Mouse (Mus musculus) brown adipose tissue, adult 24 weeks (tissue): ENCODE measurements around the gene Utp15. TPM values are rescaled to one million over a fixed set of nuclear protein-coding genes. Genes with fewer than 3 reads are reported as not detected.

ENCODE experiments used
- H3K27ac ChIP-seq: fragments of 200-500 bp; replicated peaks from 2 replicates; pipeline ENCODE4 v1.5.1; 2012; ENCODE audit warnings: low read depth, mild to moderate bottlenecking, low read length
- H3K4me1 ChIP-seq: fragments of 200-500 bp; 2 replicates; pipeline ENCODE4 v1.6.1; 2012; ENCODE audit warnings: low read length, mixed read lengths; ENCODE audit not compliant: control insufficient read depth, insufficient read depth, insufficient read length
- H3K4me3 ChIP-seq: fragments of 200-500 bp; 2 replicates; pipeline ENCODE4 v1.5.1; 2012; ENCODE audit warnings: low read depth, mild to moderate bottlenecking, low read length, moderate library complexity; ENCODE audit not compliant: insufficient read depth
- polyA plus RNA-seq: library from polyadenylated mRNA; stranded (reverse); fragments of >200 nt; gene quantifications from 2 replicates; pipeline ENCODE4 v1.2.4, GENCODE M21; 2012; ENCODE audit not compliant: missing spikeins, insufficient read depth, insufficient read length

Gene Utp15
- polyA plus RNA-seq, 1 experiment, result 3.4 TPM

DNA sequence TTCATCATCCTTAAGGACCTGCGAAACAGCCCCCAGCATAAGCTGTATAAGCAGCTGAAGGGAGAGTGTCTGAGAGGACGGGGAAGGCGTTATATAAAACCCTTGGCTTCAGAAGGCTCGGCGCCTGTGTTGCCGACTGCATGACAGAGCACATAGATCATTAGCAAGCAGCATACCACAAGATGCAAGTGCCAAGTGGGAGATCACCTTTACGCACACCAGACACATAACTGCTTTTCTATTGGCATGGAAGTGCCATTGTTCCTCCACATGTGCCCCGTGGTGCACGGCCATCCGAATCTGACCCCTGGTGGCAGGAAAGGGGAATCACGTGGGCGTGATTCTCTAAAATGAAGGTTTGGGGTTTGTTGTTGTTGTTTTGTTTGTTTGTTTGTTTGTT is 40.0 kb downstream of the Utp15 start:
- Histone ChIP-seq H3K27ac (no peak overlapping the region), H3K4me3 (no peak overlapping the region), H3K4me1 (no peaks in the 10 kb centered on the region)

DNA sequence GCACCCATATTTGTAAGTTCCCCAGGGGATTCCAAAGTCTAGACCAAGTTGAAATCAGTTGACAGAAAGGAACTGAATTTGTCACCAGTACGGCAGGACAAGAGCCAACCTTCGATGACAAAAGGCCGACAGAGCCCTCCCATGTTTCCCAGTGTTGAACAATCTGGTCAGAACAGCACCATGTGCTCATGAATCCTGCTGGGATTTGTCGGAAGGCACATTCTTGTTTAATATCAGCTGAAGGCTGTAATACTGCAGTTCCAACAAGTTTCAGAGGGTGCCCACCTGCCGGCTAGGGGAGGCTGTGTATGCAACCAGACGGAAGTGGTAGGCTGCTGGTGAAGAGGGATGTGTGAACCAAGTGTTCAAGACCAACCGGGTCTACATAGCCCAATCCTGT is 52.7 kb downstream of the Utp15 start:
- Histone ChIP-seq H3K27ac (no peak overlapping the region), H3K4me1 (no peaks in the 10 kb centered on the region), H3K4me3 (no peak overlapping the region)

DNA sequence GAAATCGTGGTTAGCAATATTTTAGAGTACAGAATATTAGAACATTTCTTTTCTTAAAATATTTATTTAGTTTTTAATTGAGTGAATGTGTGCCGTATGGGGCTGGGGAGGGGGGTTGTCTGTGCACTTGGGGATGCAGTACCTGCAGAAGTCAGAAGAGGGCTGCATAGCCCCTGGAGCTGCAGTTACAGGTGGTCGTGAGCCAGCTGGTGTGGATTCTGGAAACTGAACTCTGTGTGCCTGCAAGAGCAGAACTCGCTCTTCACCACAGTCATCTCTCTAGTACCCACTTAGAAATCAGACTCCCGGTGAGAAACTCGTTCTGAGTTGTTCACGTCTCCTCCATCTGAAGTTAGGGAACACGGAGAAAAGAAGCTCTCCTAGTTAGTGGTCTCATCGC is 54.0 kb downstream of the Utp15 start:
- H3K4me1 ChIP-seq, result no peaks in the 10 kb centered on the region
- H3K27ac ChIP-seq, result no peak overlapping the region
- H3K4me3 ChIP-seq, result no peak overlapping the region

DNA sequence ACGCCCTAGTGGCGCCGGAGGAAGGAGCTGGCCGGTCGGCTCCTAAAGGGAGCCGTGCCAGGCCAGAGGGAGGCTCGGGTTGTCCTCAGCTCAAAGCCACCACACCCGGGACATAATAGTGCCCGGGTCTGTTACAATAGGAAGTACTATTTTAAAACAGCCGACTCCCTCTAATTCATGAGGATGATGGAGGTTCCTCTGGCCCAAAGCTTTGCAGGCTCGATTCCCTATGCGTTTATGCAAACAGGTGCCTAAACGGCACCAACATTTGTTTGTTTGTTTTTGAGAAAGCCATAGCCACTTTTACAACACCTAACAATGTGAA is 56.3 kb downstream of the Utp15 start:
- peaks cover 6% of the 10 kb centered on the region for H3K4me1 ChIP-seq
- peak overlapping the region; percentile 71 for H3K27ac ChIP-seq
- peak overlapping the region; percentile 48 for H3K4me3 ChIP-seq

DNA sequence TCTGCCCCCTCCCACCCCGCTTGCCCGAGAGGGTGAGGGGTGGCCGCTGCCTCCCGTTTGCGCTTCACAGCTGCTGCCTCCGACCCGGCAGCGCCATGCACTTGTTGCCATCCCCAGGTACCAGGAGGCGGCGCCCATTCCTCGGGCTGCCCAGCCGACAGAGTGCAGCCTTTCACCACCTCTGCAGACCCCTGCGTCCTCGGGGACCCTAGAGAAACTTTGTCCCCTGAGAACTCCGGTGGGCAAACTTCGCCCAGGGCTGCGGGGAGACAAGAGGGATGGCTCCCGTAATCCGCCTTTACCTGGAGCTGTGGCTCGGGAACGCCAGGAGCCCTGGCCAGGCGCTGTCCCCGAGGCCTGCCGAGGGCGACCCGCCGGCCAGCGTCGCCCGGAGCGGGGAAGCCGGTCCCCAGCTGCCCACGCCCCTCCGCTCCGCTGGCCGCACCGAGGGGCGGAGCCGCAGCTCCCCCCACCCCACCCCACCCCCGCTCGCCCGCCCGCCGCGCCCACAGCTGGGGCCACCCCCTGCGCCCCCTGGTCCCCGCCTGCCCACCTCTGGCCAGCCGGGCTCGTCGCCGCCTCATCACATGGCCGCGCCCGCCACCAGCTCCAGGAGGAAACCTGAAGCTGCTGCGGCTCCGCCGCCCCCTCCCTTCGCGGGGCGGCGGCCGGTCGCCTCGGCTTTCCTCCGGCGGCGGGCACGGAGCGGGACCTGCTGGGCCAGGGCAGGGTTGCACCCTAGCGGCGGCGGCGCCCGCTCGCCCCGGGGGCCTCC is 56.9 kb downstream of the Utp15 start, which contains the start of gene Arhgef28:
Gene Arhgef28 (minus strand): TSS at position 669 of the 775 bp plus-strand sequence.
- H3K27ac ChIP-seq, result peak within 1 kb of the TSS; percentile 71
- H3K4me3 ChIP-seq, result peak within 1 kb of the TSS; percentile 66
- peaks cover 10% of the 10 kb centered on the region for H3K4me1 ChIP-seq

DNA sequence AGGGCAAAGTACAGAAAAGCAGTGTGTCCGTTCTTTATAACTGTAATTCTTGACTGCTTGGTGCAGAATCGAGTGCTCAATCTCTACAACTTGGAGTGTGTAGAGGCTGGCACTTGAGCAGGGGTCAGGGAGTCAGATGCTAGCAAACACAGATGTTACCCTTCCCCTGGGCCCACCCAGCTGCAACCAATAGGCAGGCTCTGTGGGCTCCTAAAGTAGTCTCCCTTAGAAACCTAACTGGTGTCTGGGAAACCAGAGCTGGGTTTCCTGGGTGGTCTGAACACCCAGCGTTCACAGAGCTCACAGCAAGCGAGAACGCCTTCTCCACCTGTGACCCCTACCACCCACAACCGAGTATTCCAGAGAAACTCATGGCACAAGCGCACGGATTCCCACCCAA is 57.7 kb downstream of the Utp15 start:
- Histone ChIP-seq H3K27ac (peak overlapping the region; percentile 68), H3K4me3 (peak overlapping the region; percentile 66)

DNA sequence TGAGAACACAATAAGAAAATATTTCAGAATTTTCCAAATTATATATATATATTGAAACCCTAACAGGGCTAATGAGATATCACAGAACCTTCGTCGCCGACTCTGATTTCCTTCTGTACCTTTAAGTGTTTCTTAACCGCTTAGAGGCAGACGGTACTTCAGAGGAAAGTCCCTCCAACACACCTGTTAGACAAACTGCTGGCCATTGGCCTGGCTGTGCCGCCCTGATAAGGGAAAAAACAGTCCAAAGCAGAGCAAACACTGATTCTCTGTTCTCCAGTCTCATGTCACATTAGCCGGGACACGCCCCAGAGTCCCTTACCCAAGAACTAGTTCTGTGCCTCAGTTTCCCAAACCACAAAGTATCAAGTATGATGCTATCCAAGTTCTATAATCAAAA is 58.5 kb downstream of the Utp15 start:
- Histone ChIP-seq H3K27ac (no peak overlapping the region), H3K4me3 (no peak overlapping the region), H3K4me1 (peaks cover 12% of the 10 kb centered on the region)

More for the DNA sequence above, 57.7 kb downstream of the Utp15 start:
- peaks cover 12% of the 10 kb centered on the region for H3K4me1 ChIP-seq

DNA sequence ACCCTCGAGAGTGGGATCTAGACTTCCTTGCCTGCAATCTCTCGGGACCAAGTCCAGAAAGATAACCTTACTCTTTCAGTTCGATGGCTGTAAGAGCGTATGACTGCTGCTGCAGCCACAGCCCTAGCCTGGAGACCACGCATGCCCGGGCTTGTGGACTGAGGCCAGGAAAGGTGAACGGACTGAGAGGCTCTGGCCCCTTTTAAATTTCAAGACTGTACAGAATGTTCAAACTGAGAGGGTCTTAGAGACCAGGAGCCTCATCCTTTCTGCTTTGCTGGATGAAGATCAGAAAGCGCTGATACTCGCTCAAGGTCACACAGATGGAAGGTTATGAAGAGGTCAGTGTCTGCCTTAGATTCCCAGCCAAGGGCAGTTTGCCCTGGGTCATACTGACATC is 61.4 kb downstream of the Utp15 start:
- Histone ChIP-seq H3K4me3 (no peak overlapping the region), H3K27ac (0 out of 2 replicates have a peak overlapping the region, but pooled peaks have one; percentile 34), H3K4me1 (peaks cover 23% of the 10 kb centered on the region)

Other genes with a start within 250 kb of the Utp15 start
- gene Arhgef28, start 56.6 kb downstream of the Utp15 start, polyA plus RNA-seq, result 14.1 and 14.8 TPM in 2 replicates
- gene Ankra2, start within 50 bp of the Utp15 start, polyA plus RNA-seq, result 4.0 and 7.9 TPM in 2 replicates
- gene Gm21976, start 16.8 kb upstream of the Utp15 start, polyA plus RNA-seq, result not detected in 2 replicates
- 246 and 281 TPM in 2 replicates for gene Btf3, start 54.0 kb upstream of the Utp15 start, polyA plus RNA-seq
- not detected in 2 replicates for gene Foxd1, start 91.2 kb upstream of the Utp15 start, polyA plus RNA-seq
- gene Gm10320, start 229.0 kb upstream of the Utp15 start, polyA plus RNA-seq, result 19.1 TPM in 1 of 2 replicates, not detected in the other